Mouse (Mus musculus): Measurements from ENCODE around the gene Topaz1.

DNA sequence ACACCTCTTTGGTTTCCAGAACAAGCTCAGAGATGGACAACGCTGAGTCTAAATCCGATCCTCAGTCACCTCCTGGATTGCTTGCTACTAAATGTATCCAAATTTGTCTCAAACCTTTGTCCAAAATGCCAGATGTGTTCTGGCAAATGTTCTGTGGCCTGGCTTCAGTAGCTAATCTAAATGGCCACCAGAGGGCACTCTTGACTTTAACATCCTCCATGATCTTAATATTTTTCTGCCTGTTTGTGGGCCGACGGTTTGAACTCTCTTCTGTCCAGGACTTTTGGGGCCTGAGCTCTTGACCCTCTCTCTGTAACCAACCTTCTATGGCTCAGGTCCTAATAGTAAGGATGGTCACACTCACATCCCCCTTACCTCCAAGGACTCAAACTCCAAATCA lies 10.4 kb upstream of the Topaz1 start:
- no peak; the same call in 1 of the 2 replicates for TF ChIP-seq CTCF (IDR thresholded peaks at IDR 0.05; ENCODE audit: extremely low read depth, insufficient read length, insufficient replicate concordance, low read depth, low read length)
- no peak for TF ChIP-seq POLR2A (IDR thresholded peaks at IDR 0.05; ENCODE audit: low read depth, low read length)

Measured in small intestine, adult 2 months (tissue).